Comparison of ENCODE assay signal across 8 mouse cellular contexts in the genomic region with DNA sequence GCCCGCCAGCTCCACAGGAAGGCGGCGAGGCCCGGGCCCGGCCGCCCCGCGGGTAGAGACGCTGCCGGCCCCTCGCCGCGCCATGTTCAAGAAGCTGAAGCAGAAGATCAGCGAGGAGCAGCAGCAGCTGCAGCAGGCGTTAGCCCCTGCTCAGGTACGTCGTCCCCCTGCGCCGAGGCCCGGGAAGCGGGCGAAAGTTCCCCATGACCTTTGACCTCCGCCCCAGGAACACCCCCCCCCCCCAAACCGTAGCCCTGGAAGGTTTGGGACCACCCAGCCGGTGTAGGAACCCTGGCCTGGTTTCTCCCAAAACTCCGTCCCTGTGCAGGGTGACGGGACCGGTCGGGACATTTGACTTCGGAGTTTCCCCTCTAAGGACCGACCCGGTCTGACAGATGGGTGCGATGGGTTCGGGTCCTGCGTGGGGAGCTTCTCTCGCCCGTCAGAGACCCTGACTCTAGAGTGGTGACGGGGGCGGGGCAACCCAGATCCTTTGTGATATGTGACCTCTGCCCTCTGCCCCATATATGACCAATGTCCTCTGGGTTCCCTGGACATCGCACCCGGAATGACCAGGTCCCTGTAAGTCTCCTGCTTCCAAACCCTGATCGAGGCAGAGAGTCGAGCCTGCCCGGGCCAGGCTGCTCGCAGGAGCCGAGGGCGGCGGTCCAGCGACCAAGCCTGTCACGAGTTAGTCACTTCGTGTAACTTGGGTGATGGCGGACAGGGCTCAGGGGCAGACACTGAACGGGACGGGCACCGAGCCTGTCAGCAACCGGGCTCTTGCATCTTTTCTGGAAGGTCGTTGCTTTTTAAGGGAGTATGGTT. TPM values are rescaled to one million over a fixed set of nuclear protein-coding genes. Genes with fewer than 3 reads are reported as not detected.
DNase-seq lines count a peak whose midpoint lies in the region; ATAC-seq and TF ChIP-seq lines count a peak whose summit lies in the region.

No protein-coding gene starts in this region.

- no peak for TF ChIP-seq CTCF in bone marrow, adult 2 months (IDR thresholded peaks at IDR 0.05; ENCODE audit: control insufficient read depth, insufficient read depth, low read length)
- no peak for TF ChIP-seq CTCF in embryonic fibroblast, embryonic 13.5 days (IDR thresholded peaks at IDR 0.05; ENCODE audit: borderline replicate concordance, insufficient read depth, low read length)

- ATAC-seq in megakaryocyte progenitor cell, adult 5-6 weeks (replicated peaks; ENCODE audit: poor library complexity) = peak; percentile 54
- peak; percentile 42; the same call in 1 of the 2 replicates for ATAC-seq in stomach, embryonic 16.5 days (ENCODE audit: insufficient read depth, low FRiP score)

- intact Hi-C loops in left cerebral cortex, postnatal 10 days (cut with DNase I) = no loop called here
- intact Hi-C loops in heart, postnatal 36 days (cut with DNase I) = no loop called here

- DNase-seq in left cerebral cortex, postnatal 10 days (ENCODE audit: extremely low spot score in 1 of 2, low spot score in 2 of 2) = peak; percentile 14 to 62
- DNase-seq in left cerebral cortex, adult 9 months (ENCODE audit: low spot score in 2 of 2) = no peak
- peak; percentile 46 to 58 for DNase-seq in heart, postnatal 36 days
- peak; percentile 49 to 66 for DNase-seq in kidney, postnatal 4 days

- peak overlapping the region; percentile 97 for H3K9ac ChIP-seq in stomach, embryonic 16.5 days (ENCODE audit: low read length)

- H3K4me3 ChIP-seq in bone marrow, adult 2 months (replicated peaks; ENCODE audit: control insufficient read depth, low read depth, low read length) = peak overlapping the region; percentile 83
- H3K4me3 ChIP-seq in embryonic fibroblast, embryonic 13.5 days (ENCODE audit: insufficient read depth, low read length) = peak overlapping the region; percentile 83
- peak overlapping the region; percentile 94 for H3K4me3 ChIP-seq in stomach, embryonic 16.5 days (replicated peaks; ENCODE audit: low read length)

- no peaks in the 10 kb centered on the region for H3K27me3 ChIP-seq in stomach, embryonic 16.5 days (ENCODE audit: control insufficient read depth, insufficient read depth, low read length)

- H3K36me3 ChIP-seq in stomach, embryonic 16.5 days (ENCODE audit: control insufficient read depth, insufficient read depth, low read length) = no peaks in the 10 kb centered on the region

- TF ChIP-seq POLR2A in bone marrow, adult 2 months (IDR thresholded peaks at IDR 0.05; ENCODE audit: borderline replicate concordance, control insufficient read depth, low read depth, low read length) = peak; percentile 1; the same call in 1 of the 2 replicates
- no peak for TF ChIP-seq POLR2A in embryonic fibroblast, embryonic 13.5 days (IDR thresholded peaks at IDR 0.05; ENCODE audit: low read depth, low read length)

- no peaks in the 10 kb centered on the region for H3K9me3 ChIP-seq in stomach, embryonic 16.5 days (replicated peaks; ENCODE audit: control insufficient read depth, low read length)

- H3K4me1 ChIP-seq in bone marrow, adult 2 months (ENCODE audit: control insufficient read depth, insufficient read depth, low read length) = no peaks in the 10 kb centered on the region
- H3K4me1 ChIP-seq in embryonic fibroblast, embryonic 13.5 days (ENCODE audit: control insufficient read depth, insufficient read depth, low read length) = peaks cover 8% of the 10 kb centered on the region; the same call in 1 of the 2 replicates
- peaks cover 25% of the 10 kb centered on the region for H3K4me1 ChIP-seq in stomach, embryonic 16.5 days (ENCODE audit: control insufficient read depth, insufficient read depth, low read length)

- under 1% methylated on average over 57 of the region's 57 CpGs for WGBS in bone marrow, adult 2 months
- WGBS in stomach, embryonic 16.5 days = under 1% methylated on average over 57 of the region's 57 CpGs

- H3K27ac ChIP-seq in bone marrow, adult 2 months (ENCODE audit: control insufficient read depth, insufficient read depth, low read depth, low read length, poor library complexity) = no peak overlapping the region
- H3K27ac ChIP-seq in embryonic fibroblast, embryonic 13.5 days (ENCODE audit: insufficient read depth, low read length) = no peak overlapping the region
- H3K27ac ChIP-seq in stomach, embryonic 16.5 days (ENCODE audit: low read length) = peak overlapping the region; percentile 72

- H3K4me2 ChIP-seq in stomach, embryonic 16.5 days (ENCODE audit: low read depth, low read length) = peak overlapping the region; percentile 97

RNA-seq across cellular contexts. Expression of a gene that starts 0.6 kb away (rescaled TPM):
- 10 to 100 TPM; 73.5 to 74.4 TPM for total RNA-seq in left cerebral cortex, postnatal 10 days (2021)
- 26.7 and 47.1 TPM in 2 replicates for polyA plus RNA-seq in bone marrow, adult 2 months (2011; ENCODE audit: insufficient read depth, insufficient read length, low replicate concordance, missing spikeins)
- polyA plus RNA-seq in embryonic fibroblast, embryonic 13.5 days (2011; ENCODE audit: insufficient read length, low read depth, missing spikeins) = 85.1 and 111 TPM in 2 replicates
- total RNA-seq in heart, postnatal 36 days (2021) = 100 to 1,000 TPM; 303 to 350 TPM
- total RNA-seq in megakaryocyte progenitor cell, adult 5-6 weeks (2015) = 24.0 and 40.8 TPM in 2 replicates
- 68.4 and 88.5 TPM in 2 replicates for total RNA-seq in megakaryocyte progenitor cell, adult 5-6 weeks (2017)
- polyA plus RNA-seq in stomach, embryonic 16.5 days (2015; fragmentation: Nextera tagmentation; extraction: Ambion mirVana) = 48.8 and 50.6 TPM in 2 replicates

RNA-seq across cellular contexts. Expression of a gene that starts 28.6 kb away (rescaled TPM):
- under 1 TPM; 0.24 to 0.28 TPM for total RNA-seq in left cerebral cortex, postnatal 10 days (2021)
- 0.49 and 0.85 TPM in 2 replicates for polyA plus RNA-seq in bone marrow, adult 2 months (2011; ENCODE audit: insufficient read depth, insufficient read length, low replicate concordance, missing spikeins)
- polyA plus RNA-seq in embryonic fibroblast, embryonic 13.5 days (2011; ENCODE audit: insufficient read length, low read depth, missing spikeins) = not detected in 2 replicates
- under 1 TPM in 1 of 2 experiments, not detected in 1; 0.08 TPM for total RNA-seq in heart, postnatal 36 days (2021)
- not detected in 2 replicates for total RNA-seq in megakaryocyte progenitor cell, adult 5-6 weeks (2015)
- not detected in 2 replicates for total RNA-seq in megakaryocyte progenitor cell, adult 5-6 weeks (2017)
- polyA plus RNA-seq in stomach, embryonic 16.5 days (2015; fragmentation: Nextera tagmentation; extraction: Ambion mirVana) = 0.06 and 0.09 TPM in 2 replicates

Comparison
In these comparisons a context has a peak if more than half of its experiments do, and no peak if none do; other contexts are left out.
1. DNase-seq: peak in left cerebral cortex, postnatal 10 days (2 of 2), heart, postnatal 36 days (2 of 2) and kidney, postnatal 4 days (2 of 2); none in left cerebral cortex, adult 9 months (0 of 2).
2. Peak in every context shown above with its lines, with median percentiles within 50 percentile points of each other: H3K4me3 ChIP-seq.